Mouse (Mus musculus) thymus, postnatal 36 days (tissue): Measurements from ENCODE around the gene Apol11a.
A peak's percentile ranks its signal among the peaks of the same experiment; 100 is the strongest.
"Not testable (repeated sequence)": the region's sequence is repeated elsewhere in the genome, so short reads cannot be mapped to it uniquely, and the experiment has no call there.

Source experiments
- DNase-seq, 2 experiments: peaks; one replicate each; pipeline ENCODE4 v3.0.0; 2022; ENCODE audit warnings: mixed read lengths in 2 of 2

Gene Apol11a

GRCm38 (mm10) chr15:77507966-77508365 is at the start of gene Apol11a:
Apol11a (plus strand) TSS chr15:77508271.
- not testable (repeated sequence) for DNase-seq

DNA sequence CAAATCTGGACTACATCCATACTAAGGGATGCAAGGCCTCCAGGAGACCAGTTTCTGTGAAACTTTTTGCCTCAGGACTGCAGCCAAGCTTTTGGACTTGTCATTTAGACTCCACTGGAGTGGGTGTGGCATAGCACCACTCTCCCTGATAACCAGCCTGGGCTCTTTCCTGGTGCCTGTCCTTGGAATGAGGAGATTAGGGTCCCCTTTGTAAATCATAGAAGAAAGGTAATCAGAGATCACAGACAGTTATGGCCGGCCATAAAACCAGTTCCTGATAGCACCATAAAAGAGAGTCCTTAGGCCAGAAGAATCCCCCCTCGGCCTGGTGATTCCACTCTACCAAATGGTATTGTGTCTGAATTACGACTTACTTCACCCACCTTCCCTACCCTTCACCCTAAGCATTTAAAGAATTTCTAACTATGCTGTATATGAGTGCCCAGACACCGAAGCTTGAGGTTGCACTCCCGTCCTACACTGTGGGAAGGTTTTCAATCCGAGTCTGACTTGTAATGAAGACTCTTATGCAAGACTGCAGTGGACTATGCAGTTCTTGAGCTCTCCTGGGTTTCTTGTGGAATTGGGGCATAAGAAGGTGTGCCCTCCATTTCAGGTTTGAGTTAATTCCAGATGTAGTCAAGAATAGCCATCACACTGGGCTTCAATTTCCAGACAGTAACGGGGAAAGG is 33.2 kb upstream of the Apol11a start:
- not testable (repeated sequence) for DNase-seq

GRCm38 (mm10) chr15:77476693-77477092 is 31.4 kb upstream of the Apol11a start, which contains the start of gene Apol10a:
Apol10a (plus strand) TSS chr15:77477047.
- not testable (repeated sequence) for DNase-seq

- DNase-seq, result no peak
Measured at GRCm38 (mm10) chr15:77482140-77482794, 25.8 kb upstream of the Apol11a start.

- not testable (repeated sequence) for DNase-seq
Measured at GRCm38 (mm10) chr15:77493181-77493580, 14.9 kb upstream of the Apol11a start.

DNA sequence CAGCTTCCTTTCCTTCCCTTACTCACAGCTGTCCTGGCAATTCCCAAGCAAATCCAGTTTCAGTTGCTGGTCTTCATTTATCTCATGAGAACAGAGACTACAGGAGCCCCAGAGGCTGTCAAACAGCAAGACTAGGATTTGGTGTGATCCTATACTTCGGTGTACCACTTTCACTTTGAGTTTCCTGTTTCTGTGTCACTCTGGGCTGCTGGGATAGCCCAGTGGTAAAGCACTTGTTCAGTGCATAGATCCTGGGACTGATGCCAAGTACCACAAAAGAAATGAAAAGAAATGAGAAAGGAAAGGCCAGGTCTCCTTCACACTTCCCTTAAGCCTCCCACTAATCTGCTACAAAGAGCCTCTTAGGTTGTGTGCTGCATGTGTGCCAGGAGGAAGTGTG is 13.4 kb upstream of the Apol11a start:
- DNase-seq, result not testable (repeated sequence)

DNA sequence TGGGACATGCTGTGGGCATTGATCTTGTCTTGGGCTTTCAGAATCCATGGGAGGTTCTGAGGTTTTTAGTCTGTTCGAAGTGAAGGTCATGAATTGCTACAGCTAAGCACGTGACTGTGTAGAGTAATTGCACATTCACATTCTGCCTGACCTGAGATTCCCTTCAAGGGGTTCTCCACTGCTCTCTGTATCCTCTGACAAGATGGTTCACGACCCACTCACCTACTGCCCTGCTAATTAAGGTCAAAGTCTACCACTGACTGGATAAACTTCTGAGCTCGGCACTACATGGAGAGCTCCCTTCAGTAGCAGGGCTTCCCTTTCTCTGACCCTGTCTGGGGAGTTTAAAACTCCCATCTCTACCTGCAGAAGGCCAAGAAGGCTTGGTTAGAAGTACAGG is 12.5 kb downstream of the Apol11a start:
- DNase-seq, result not testable (repeated sequence)

- DNase-seq, result peak; percentile 44 to 54
Measured at GRCm38 (mm10) chr15:77523186-77523843, 15.2 kb downstream of the Apol11a start.

- DNase-seq, result no peak
Measured at GRCm38 (mm10) chr15:77533216-77533615, 25.1 kb downstream of the Apol11a start, which contains the start of gene Apol7c. Apol7c (minus strand) TSS chr15:77533316.

- not testable (repeated sequence) for DNase-seq
Measured at GRCm38 (mm10) chr15:77539221-77539620, 31.1 kb downstream of the Apol11a start.

- DNase-seq, result no peak
Measured at GRCm38 (mm10) chr15:77561792-77562191, 53.7 kb downstream of the Apol11a start, which contains the start of gene 1700025B11Rik. 1700025B11Rik (minus strand) TSS chr15:77561892.

DNA sequence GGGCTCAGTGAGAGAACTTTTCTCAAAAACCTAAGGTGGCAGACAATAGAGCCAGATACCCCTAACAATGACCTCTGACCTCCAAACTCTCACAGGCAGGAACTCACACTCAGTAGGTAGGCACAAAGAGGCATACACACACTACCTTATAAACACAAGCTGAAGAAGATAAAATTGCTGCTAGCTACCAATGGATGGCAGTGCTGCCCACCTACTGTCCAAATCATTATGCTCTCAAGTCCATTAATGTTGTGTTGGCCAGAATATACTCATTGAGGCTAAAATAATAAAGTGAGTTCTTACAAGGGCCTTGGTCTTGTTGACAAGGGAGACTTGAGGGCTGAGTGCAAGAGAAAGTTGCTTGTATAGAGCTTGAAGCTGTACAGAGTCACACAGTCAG is 55.1 kb downstream of the Apol11a start:
- no peak for DNase-seq
